Mouse (Mus musculus): ENCODE measurements around the gene Ccdc148. TPM values are rescaled to one million over a fixed set of nuclear protein-coding genes. Genes with fewer than 3 reads are reported as not detected.

Gene Ccdc148
- total RNA-seq, 1 experiment from 2014 or later: 1.1 TPM

DNA sequence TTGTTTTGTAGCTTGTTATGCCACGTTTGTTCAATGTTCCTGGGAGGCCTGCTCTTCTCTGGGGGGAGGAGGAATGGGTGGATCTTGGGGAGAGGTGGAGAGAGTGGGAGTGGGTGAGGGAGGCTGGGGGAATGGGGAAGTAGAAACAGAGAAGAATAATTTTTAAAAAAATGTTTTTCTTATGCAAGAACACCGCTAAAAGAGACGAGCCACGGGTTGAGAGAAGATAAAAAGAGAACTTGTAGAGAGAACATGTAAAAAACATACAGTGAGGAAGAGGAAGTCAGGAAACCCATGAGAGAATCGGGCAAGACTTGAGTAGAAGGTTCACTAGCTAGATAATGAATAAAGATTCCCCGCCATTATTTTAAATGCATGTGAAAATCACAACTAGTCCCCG is 182.4 kb downstream of the Ccdc148 start:
- ATAC-seq (replicated peaks; ENCODE audit: insufficient number of reproducible peaks, low FRiP score, low TSS enrichment, poor library complexity, severe bottlenecking): 0 out of 2 replicates have a peak, but pooled peaks have one; percentile 31

DNA sequence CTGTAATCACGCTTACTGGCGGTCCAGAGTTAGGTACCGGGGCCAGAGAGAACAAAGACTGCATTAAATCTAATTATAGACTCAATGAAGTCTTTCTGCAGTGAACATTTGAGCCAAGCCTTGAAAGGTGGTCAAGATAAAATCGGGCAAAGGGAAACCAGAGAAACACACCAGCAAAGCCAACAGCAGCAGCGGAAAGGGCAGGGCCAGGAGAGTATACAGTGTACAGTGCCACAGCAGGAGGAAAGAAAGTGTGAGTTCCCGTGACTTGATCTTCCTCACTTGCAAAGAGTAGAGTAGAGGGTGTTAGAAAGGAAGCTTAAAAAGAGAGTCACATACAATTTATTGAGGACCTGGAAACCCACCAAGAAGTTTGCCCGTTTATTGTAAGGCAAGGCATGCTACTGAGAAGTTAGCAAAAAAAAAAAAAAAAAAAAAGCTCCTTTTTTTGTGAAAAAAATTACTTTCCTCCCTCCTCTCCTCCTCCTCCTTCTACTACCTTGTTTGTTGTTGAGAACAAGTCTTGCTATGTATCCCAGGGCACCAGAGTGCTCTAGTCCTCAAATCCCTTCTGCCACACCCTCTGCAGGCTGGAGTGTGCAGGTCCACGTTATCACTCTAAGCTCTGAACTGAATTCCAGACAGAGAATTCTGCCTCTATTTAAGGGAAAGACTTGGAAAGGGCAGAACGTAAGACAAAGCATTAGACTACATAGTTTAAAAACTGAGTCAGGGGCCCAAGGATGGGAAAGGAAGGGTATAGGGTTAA is 188.8 kb downstream of the Ccdc148 start:
- no peak for ATAC-seq (replicated peaks; ENCODE audit: insufficient number of reproducible peaks, low FRiP score, low TSS enrichment, poor library complexity, severe bottlenecking)

DNA sequence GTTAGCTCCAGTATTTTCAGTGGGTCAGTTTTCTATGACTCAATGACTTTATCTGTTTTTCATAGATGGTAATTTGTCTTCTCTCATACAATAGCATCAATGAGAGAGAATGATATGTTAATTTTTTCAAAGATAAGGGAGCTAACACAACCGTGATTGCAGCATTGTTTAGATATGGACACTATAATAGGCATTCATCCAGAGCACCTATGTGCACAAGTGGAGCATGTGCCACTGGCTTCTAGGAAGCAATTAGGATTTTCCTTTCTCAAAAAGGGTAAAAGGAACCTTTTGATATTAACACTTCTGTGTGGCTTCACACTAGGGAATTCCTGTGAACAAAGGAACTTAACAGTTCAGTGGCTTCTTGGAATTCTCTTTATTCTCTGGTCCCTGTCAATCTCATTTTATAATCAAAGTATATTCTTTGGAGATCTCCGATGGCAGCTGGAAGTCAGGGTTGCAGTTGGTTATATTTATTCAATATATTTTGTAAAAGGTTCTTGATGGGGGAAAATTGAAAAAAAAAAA is 203.6 kb downstream of the Ccdc148 start:
- no peak for ATAC-seq (replicated peaks; ENCODE audit: insufficient number of reproducible peaks, low FRiP score, low TSS enrichment, poor library complexity, severe bottlenecking)

DNA sequence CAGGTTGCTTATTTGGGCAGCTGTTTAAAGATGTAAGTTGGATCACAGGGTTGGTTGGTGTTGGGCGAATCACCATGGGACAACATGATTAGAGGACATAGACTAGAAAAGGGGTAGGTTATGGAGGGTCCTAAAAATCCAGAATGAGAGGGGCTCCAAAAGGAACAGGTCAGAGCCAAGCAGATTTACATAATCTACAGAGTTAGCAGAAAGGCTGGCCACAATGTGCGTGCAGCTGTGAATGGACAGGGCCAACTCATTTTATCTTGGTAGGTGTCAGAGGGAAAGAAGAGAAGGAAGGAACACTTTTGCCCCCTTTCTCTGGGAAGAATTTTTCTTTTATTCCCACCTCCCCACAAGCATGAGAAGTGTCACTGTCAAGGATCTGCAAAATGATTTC is 204.1 kb downstream of the Ccdc148 start:
- ATAC-seq (replicated peaks; ENCODE audit: insufficient number of reproducible peaks, low FRiP score, low TSS enrichment, poor library complexity, severe bottlenecking): no peak

DNA sequence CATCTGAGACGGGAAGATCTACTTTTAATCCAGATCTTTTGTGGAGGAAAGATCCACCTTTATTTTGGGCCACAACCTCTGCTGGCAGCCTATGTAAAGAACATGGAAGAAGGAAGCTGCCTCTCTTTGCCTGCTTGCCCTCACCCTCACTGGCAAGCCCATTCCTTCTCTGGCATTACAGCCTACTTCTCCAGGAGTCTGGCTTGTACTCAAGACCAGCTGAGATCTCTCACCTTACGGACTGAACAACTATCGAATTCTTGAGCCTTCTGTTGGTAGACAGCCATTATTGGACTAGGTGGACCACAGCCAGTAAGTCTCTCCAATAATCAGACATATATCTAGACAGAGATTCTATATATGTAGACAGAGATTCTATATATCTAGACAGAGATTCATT is 208.4 kb downstream of the Ccdc148 start:
- no peak for ATAC-seq (replicated peaks; ENCODE audit: insufficient number of reproducible peaks, low FRiP score, low TSS enrichment, poor library complexity, severe bottlenecking)

DNA sequence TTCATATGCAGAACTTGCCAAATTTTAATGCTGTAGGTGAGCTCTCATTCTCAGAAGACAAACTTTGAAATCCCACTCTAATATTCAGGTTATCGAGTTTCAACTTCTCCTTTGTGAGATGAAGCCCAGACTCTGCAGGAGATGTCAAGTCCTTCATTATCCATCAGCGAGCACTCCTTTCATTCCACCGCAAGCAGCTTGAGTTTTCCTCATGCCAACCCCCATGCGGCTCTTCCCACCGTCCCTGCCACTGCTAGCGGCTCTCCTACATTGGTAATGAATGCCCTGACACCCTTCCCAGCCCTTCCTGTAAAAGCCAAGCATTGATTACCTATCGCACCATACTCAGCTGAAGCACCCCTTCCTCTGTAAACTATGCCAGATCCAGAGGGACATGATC is 211.7 kb downstream of the Ccdc148 start:
- ATAC-seq (replicated peaks; ENCODE audit: insufficient number of reproducible peaks, low FRiP score, low TSS enrichment, poor library complexity, severe bottlenecking): no peak

DNA sequence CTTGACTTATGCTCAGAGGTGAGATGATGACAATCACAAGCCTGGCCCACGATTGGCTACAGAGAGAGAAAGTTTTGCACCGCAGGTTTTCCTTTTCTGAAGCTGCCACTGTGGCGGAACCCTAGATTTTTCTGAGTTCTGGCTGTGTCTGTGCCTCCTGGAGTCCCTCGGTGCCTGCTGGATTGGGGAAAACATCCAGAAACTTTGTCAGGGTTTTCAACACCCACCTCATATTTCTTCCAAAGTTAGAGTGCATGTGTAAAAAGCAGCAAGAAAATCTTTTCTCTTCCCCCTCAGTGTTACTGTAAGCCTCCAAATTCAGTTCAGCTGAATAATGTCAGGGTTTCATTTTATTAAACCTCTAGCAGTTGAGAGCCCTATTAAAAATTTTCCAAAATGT is 219.1 kb downstream of the Ccdc148 start:
- no peak for ATAC-seq (replicated peaks; ENCODE audit: insufficient number of reproducible peaks, low FRiP score, low TSS enrichment, poor library complexity, severe bottlenecking)

DNA sequence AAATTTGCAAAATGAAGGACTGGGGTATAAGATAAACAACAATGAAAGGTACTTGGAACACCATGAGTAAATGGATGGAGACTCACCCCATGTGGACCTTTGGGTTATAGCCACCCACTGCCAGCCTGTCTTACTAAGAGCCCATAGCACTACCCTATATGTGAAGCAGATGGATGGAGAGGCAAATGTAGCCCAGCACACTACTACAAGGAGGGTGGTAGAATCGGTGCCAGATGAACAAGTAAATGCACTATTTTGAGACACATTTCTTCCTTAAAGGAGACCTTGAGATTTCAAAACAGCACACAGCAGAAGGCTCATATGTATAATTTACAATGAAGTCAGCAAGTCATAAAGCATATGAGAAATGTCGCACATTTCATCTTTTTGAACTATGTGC is 234.9 kb downstream of the Ccdc148 start:
- ATAC-seq (replicated peaks; ENCODE audit: insufficient number of reproducible peaks, low FRiP score, low TSS enrichment, poor library complexity, severe bottlenecking): no peak

DNA sequence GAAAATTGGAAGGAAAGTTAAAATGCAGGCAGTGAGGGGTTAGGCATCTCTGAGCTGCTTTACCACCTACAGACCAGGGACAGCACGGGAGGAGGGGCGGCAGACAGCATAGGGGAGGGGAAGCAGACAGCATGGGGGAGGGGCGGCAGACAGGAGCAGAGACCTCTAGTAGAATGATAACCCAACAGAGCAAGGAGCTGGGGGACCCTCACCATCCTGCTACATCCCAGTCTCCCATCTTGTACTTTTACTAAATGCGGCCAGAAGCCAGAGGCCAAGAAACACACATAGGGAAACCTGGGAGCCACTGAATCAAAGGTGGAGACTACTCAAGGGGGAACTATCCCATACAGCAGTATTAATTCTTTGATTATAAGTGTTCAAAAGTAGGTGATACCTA is 242.1 kb downstream of the Ccdc148 start:
- ATAC-seq (replicated peaks; ENCODE audit: insufficient number of reproducible peaks, low FRiP score, low TSS enrichment, poor library complexity, severe bottlenecking): no peak

DNA sequence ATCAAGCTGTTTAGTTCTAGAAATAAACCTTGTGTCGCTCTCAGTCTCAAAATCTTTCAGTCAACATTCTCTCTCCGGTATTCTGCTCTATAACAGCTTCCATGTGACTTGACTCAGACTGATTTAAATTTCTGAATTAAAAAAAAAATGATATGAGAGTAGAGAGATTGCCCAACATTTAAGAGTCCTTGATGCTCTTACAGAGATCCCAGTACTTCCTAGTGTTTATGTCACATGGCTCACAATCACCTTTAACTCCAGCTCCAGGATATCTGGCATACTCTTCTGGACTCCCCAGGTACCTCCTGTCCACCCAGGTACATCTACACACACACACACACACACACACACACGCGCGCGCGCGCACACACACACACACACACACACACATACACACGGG is 248.1 kb downstream of the Ccdc148 start:
- no peak for ATAC-seq (replicated peaks; ENCODE audit: insufficient number of reproducible peaks, low FRiP score, low TSS enrichment, poor library complexity, severe bottlenecking)

DNA sequence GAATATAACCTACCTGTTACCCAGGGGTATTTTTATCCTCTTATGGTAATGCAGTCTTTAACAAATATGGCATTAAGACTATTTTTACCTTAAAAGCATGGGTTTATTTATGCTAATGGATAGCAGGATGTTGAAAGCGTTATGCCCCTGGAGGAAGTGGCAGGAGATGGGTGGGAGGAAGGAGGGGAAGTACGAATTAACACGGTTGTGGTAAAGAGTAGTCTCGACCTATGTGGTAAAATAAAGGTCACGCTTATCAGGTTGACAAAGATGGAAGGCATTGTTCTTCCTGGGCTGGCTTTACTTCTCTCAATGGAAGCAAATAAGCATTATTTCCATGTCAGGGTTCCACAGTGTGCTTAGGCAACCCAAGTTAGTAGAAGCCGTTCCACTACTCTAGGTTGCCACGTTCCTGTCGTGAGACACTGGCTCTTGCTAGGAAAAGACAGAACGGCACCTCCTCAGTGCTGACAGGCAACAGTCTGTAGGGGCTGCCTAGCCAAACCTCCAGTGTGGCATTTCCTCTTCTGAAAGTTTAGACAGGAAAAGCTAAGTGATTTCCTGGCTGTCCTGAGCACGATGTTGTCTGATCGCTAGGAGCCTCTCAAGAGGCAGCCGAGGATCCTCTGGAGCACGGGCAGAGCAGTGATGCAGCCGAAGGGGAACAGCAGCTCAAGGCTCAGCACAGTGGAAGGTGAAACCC is 253.5 kb downstream of the Ccdc148 start:
- peak; percentile 31; the same call in 1 of the 2 replicates for ATAC-seq (replicated peaks; ENCODE audit: insufficient number of reproducible peaks, low FRiP score, low TSS enrichment, poor library complexity, severe bottlenecking)

DNA sequence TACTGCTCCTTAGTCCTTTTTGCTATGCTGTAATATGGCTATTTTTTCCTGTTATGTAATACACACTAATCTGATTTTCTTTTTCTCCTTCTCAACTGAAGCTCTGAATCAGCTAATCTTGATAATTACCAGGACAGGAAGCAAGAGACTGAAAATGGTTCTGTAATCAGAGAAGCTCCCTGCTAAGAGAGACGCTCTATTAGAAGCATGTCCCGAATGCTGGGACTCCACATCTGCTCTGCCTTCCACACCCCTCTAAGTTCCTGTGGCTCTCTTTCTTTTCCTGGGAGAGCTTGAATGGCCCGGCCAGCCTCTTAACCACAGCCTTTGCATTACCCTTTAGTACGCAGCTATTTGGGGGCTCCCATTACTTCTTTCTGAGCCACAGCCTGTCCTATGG is 255.4 kb downstream of the Ccdc148 start:
- ATAC-seq (replicated peaks; ENCODE audit: insufficient number of reproducible peaks, low FRiP score, low TSS enrichment, poor library complexity, severe bottlenecking): no peak

DNA sequence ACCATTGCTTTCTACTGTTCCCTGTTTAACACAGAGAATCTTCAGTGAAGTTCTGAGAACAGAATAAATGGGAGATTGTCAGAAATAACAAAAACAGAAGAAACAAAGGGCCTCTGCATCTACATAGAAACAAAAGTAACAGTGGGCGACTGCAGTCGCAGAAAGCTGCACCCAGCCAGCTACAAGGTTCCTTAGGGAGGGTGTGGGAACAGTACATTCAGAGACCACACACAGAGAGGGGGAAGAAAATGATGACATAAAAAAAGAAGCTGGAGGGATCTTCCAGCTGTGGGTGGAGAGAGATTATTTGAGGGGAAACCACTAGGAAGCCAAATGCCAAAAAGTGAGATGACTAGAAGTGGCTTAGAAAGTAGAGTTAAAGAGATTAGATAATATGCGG is 280.6 kb downstream of the Ccdc148 start:
- ATAC-seq (replicated peaks; ENCODE audit: insufficient number of reproducible peaks, low FRiP score, low TSS enrichment, poor library complexity, severe bottlenecking): no peak

DNA sequence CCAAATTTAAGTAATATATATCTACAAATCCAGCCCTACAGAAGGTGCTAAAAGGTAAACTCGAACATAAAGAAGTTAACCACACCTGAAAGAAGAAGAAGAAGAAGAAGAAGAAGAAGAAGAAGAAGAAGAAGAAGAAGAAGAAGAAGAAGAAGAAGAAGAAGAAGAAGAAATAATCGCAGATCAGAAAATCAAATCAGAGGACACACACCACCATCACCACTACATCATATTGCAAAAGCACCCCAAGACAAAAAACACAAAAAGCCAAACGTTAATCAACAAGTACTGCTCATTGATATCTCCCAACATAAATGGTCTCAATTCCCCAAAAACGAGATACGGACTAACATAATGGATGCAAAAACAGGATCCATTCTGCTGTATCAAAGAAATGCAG is 301.3 kb downstream of the Ccdc148 start, which contains the start of gene Gm11099:
Gene Gm11099, plus strand, starts transcription at position 301 of the 400 bp plus-strand sequence.
- no peak for ATAC-seq (replicated peaks; ENCODE audit: insufficient number of reproducible peaks, low FRiP score, low TSS enrichment, poor library complexity, severe bottlenecking)

DNA sequence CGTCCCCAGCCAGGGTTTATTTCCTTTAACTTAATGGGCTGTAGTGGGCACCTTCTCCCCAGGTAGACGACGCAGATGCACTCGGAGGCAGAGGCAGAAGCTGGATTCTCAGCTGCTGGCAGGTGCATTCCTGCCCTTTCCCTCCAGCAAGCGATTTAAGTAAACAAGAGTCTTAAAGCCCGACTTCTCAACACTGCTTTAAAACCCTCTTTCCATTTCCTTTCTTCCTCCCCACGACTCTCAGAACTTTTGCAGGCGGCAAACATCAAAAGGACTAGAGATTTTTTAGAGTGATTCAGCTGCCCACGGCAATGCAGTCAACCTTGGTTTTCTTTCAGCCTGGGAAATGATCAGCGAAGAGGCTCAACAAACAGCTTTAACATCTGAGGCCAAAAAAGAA is 316.0 kb downstream of the Ccdc148 start:
- no peak for ATAC-seq (replicated peaks; ENCODE audit: insufficient number of reproducible peaks, low FRiP score, low TSS enrichment, poor library complexity, severe bottlenecking)

DNA sequence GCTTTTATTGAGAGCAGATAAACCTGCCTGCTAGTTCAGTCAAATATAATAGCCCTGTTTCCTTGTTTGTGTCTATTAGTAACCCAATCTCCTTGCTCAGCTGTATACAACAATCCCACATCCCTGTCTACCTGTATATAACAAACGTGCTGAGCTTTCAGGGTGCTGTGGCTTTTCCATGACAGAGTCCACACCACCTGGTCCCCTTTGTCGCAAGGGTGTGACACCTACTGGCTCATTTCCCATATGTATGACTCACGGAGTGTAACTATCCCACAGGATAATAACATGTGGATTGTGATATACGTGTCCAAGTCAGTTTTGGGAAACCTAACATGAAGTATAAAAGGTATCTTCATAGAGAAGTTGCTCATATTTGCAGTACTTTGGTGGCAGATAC is 318.0 kb downstream of the Ccdc148 start:
- no peak for ATAC-seq (replicated peaks; ENCODE audit: insufficient number of reproducible peaks, low FRiP score, low TSS enrichment, poor library complexity, severe bottlenecking)

DNA sequence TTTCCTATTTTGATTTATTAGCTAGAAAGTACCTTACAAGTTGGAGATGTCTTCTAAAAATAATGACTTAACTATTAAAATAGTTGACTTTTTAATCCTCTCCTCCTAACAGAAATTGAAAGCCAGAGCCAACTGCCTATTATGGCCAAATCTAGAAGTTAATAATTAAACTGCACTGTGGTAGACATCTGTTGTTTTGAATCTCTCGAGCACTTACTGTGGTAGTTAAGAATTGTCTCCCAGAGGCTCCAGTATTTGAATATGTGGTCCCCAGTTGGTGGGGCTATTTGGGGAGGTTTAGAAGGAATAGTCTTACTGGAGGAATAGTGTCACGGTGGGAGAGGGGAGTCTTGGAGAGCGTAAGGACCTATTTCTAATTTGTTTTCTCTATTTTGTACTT is 319.5 kb downstream of the Ccdc148 start:
- no peak for ATAC-seq (replicated peaks; ENCODE audit: insufficient number of reproducible peaks, low FRiP score, low TSS enrichment, poor library complexity, severe bottlenecking)

DNA sequence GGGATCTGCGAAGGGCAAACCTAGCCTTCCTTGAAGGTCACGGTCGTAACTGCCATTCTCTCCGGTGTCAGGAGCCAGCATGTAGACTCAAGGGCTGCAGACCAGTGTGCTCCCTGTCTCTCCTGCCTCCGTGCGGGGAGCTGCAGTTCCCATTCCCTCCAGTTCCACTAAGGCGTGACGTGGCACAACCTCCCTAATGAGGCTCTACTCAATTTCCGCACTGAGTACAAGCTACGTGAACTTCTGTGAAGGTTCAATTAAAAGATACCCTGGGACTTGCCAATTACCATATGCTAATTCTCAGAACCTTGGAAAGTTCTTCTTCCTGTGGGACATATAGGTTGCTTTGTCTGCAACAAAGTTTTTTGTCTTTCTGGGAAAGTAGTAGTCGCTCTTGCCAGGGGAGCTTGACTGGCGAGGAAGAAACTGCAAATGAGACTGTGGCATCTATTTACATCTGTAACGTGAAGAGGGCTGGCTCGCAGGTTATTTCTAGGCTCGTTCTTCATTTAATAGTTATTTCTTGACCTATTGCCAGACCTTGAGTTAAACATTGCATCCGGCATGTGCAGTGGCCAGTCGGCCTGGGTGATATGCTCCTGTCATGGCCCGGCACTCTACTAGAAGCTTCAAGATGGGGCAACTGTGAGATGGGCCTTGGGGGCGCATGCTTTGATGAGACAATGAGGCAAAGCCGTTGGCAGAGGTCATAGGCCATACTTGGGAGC is 328.1 kb downstream of the Ccdc148 start:
- ATAC-seq (replicated peaks; ENCODE audit: insufficient number of reproducible peaks, low FRiP score, low TSS enrichment, poor library complexity, severe bottlenecking): no peak

DNA sequence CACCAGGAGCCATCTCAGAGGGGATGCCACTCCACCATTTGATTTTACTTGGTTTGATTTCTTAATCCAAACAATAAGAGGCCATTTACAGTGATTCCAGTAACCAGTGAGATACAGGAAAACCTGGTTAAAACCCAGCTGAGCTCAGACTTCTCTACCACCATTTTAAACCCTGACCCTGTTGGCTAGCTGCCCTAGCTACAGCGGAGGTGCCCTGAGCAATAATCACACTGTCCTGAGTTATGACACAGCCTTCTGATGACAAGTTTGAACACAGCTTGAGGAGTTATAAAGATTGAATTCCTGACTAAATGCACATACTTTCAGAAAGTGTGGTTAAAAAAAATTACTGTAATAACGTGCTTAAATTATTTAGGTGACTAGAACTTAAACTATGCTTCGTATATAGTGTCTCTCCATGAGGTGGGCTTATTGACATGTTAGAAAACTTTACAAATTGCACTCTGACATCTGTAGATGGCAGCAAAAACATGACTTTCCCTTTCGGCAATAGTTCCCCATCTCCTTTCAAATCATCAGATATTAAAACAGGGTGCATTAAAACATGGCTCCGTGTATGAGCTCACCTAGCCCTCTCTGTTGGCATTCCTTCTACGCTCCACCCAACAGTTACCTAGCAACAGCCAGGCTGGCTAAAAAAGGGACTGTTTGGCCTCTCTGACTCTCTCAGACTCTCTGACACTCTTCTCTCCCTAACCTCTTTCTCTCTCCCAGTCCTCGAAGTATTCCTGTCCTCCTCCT is 330.3 kb downstream of the Ccdc148 start:
- no peak for ATAC-seq (replicated peaks; ENCODE audit: insufficient number of reproducible peaks, low FRiP score, low TSS enrichment, poor library complexity, severe bottlenecking)
